Mouse (Mus musculus) T-cell, adult 66 days (primary cell): ENCODE results near the gene 1700013H16Rik. TPM values are rescaled to one million over a fixed set of nuclear protein-coding genes. Genes with fewer than 3 reads are reported as not detected.

Source experiments
- total RNA-seq, 2 experiments: library from RNA; stranded (reverse); gene quantifications; 3 replicates in 1 of 2; 4 replicates in 1 of 2; pipeline ENCODE4 v1.2.4; 2023

1700013H16Rik gene
- total RNA-seq = not detected

GRCm38 (mm10) chrX:53757736-53758135 is at the start of gene 1700013H16Rik:
TSS of gene 1700013H16Rik (minus strand) at chrX:53757831.

GRCm38 (mm10) chrX:53797519-53797918 is 39.9 kb upstream of the 1700013H16Rik start, which contains the start of gene Xlr:
TSS of gene Xlr (minus strand) at chrX:53797706.

GRCm38 (mm10) chrX:53776276-53776675 is 18.6 kb upstream of the 1700013H16Rik start, which contains the start of gene Zfp36l3:
TSS of gene Zfp36l3 (minus strand) at chrX:53776394.

GRCm38 (mm10) chrX:53724596-53724995 is 33.0 kb downstream of the 1700013H16Rik start, which contains the start of gene 4930502E18Rik:
TSS of gene 4930502E18Rik (plus strand) at chrX:53724826.

Other genes with a start within 250 kb of the 1700013H16Rik start
- gene Rtl8c, start 149.8 kb downstream of the 1700013H16Rik start, total RNA-seq = 10 to 100 TPM in 1 of 2 experiments, 1 to 10 TPM in 1; 8.3 to 16.5 TPM
- gene Gm14597, start 148.9 kb downstream of the 1700013H16Rik start, total RNA-seq = not detected
- gene Rtl8a, start 114.1 kb downstream of the 1700013H16Rik start, total RNA-seq = 10 to 100 TPM; 27.7 to 50.5 TPM
- gene Rtl8b, start 87.4 kb downstream of the 1700013H16Rik start, total RNA-seq = 10 to 100 TPM; 26.0 to 36.7 TPM
- under 1 TPM in 1 of 2 experiments, not detected in 1; 0.38 TPM for gene 4930502E18Rik, start 33.0 kb downstream of the 1700013H16Rik start, total RNA-seq
- not detected for gene Zfp36l3, start 18.6 kb upstream of the 1700013H16Rik start, total RNA-seq
- gene Xlr, start 39.9 kb upstream of the 1700013H16Rik start, total RNA-seq = 1 to 10 TPM in 1 of 2 experiments, not detected in 1; 1.2 TPM